Mouse (Mus musculus): ENCODE data around the gene Olfr1243.
A peak's percentile ranks its signal among the peaks of the same experiment; 100 is the strongest.
"Not testable (repeated sequence)": the region's sequence is repeated elsewhere in the genome, so short reads cannot be mapped to it uniquely, and the experiment has no call there.

Olfr1243 gene

GRCm38 (mm10) chr2:89531387-89531786 is at the start of gene Olfr1243:
Gene Olfr1243 (minus strand): TSS chr2:89531487.
- no peak for ATAC-seq (ENCODE audit: low TSS enrichment)

GRCm38 (mm10) chr2:89578347-89578746 is 47.1 kb upstream of the Olfr1243 start, which contains the start of gene Olfr1245:
Gene Olfr1245 (minus strand): TSS chr2:89578447.
- ATAC-seq (ENCODE audit: low TSS enrichment), result no peak

DNA sequence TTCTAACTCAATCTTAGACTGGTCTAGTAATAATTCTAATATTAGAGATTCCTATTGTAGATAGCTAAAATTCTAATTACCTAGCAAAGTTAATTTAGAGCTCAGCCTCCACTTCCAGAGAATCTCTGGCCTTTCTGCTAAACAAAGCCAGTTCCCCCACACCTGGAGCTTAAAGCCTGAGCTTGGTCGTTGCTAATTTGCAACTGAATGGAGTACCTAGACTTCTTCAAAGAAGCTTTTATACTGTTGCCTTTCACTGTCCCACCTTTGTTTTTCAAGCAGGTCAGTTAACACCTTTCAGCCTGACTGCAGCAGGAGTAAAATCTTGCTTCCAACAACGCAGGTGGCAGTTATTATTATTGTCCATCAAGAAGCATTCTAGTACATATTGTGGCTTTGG is 31.4 kb upstream of the Olfr1243 start:
- not testable (repeated sequence) for ATAC-seq (ENCODE audit: low TSS enrichment)

DNA sequence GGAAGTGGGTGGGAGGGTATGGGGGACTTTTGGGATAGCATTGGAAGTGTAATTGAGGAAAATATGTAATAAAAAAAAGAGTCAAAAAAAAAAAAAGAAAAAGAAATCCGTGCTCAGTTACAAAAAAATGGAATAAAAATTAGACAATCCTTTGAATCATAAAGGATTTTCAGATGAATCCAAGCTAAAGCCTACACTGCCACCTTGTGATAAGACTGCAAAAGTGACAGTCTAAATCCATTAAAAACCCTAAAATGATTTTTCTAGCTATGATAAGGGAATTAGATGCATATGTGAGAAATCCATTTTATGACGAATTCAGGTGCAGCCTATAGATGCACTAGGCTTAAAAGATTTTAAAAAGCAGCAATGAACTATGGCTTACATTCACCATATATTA is 13.2 kb upstream of the Olfr1243 start:
- ATAC-seq (ENCODE audit: low TSS enrichment), result no peak

DNA sequence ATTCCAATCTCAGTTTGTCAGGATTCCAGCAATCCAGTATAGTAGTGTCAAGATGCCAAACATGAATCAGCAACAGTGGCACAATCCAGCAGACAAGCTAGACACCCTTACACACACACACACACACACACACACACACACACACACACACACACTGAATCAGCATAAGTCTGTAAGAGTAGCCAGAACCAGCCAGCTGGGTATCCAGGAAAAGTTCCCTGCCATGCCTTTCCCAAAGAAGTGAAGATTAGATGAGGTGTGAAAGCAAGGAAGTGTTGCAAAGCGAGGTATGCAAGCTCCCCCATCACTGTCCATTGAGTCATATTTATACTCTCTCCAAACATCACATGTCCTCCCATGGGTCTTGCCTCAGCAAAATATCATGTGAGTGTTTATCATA is 8.6 kb upstream of the Olfr1243 start:
- ATAC-seq (ENCODE audit: low TSS enrichment), result peak; percentile 94

DNA sequence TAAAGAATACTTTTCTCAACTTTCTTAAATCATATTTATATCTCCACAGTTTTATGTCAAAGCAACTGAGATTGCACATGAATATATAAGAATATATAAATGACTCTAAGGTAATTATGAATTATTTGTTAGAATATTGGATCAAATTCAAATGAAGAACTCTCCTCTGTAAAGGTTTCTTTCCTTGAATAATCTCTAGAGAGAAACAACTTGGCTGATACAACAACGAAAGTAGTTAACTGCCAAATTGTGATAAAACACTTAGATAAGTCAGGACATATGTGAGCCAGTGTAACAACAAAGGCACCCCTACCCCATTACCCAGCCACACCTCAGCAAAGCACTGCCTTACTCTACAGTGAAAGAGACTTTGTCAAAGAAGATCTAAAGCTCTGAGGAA is 33.1 kb downstream of the Olfr1243 start, which contains the start of gene Olfr1242:
TSS of gene Olfr1242 (minus strand) at position 101 of the 400 bp plus-strand sequence.
- ATAC-seq (ENCODE audit: low TSS enrichment), result no peak

GRCm38 (mm10) chr2:89487026-89487425 is 44.3 kb downstream of the Olfr1243 start, which contains the start of gene Olfr1241:
Gene Olfr1241 (minus strand): TSS chr2:89487126.
- ATAC-seq (ENCODE audit: low TSS enrichment), result no peak
